In genomic region chr11:96826481-96826880, GRCm38 (mm10) we compare ENCODE assay signal across 8 mouse cellular contexts. TPM values are rescaled to one million over a fixed set of nuclear protein-coding genes. Genes with fewer than 3 reads are reported as not detected.
DNase-seq lines count a peak whose midpoint lies in the region; ATAC-seq lines count a peak whose summit lies in the region.

No protein-coding gene starts in this region.

- DNase-seq in heart, adult 11 months: peak; percentile 93
- no peak for DNase-seq in heart, postnatal 25 days (ENCODE audit: low spot score)
- DNase-seq in heart, adult 8-10 months (ENCODE audit: low spot score): peak; percentile 59
- peak; percentile 47 to 48 for DNase-seq in kidney, adult 8-10 months
- no peak for DNase-seq in midbrain, embryonic 11.5 days (ENCODE audit: low spot score, missing footprints)
- DNase-seq in frontal cortex, postnatal 25 days (ENCODE audit: low spot score in 2 of 2): no peak
- DNase-seq in right cerebral cortex, adult 18-20 months: no peak
- DNase-seq in right cerebral cortex, postnatal 36 days (ENCODE audit: low spot score in 2 of 2): no peak

- intact Hi-C loops in heart, postnatal 25 days (cut with DNase I): loop anchor here (5.0 kb wide), 1 partner anchor 39 kb away; the partner anchor contains the start of gene Cbx1

- no peaks in the 10 kb centered on the region for H3K27me3 ChIP-seq in midbrain, embryonic 11.5 days (ENCODE audit: control insufficient read depth, insufficient read depth, low read length)

- H3K4me1 ChIP-seq in midbrain, embryonic 11.5 days (ENCODE audit: control insufficient read depth, insufficient read depth, low read length): peaks cover 49% of the 10 kb centered on the region

- WGBS in midbrain, embryonic 11.5 days: 97% methylated on average over 2 of the region's 2 CpGs

- no peaks in the 10 kb centered on the region for H3K9me3 ChIP-seq in midbrain, embryonic 11.5 days (ENCODE audit: control insufficient read depth, low read length)

- no peak for ATAC-seq in midbrain, embryonic 11.5 days (ENCODE audit: low FRiP score)

- H3K27ac ChIP-seq in midbrain, embryonic 11.5 days (ENCODE audit: low read depth, low read length): no peak overlapping the region

- no peak overlapping the region for H3K4me3 ChIP-seq in midbrain, embryonic 11.5 days (ENCODE audit: low read depth, low read length)

- H3K36me3 ChIP-seq in midbrain, embryonic 11.5 days (ENCODE audit: control insufficient read depth, insufficient read depth, low read length): peaks cover 13% of the 10 kb centered on the region; the same call in 1 of the 2 replicates

- no peak overlapping the region for H3K9ac ChIP-seq in midbrain, embryonic 11.5 days (ENCODE audit: low read length)

- H3K4me2 ChIP-seq in midbrain, embryonic 11.5 days: peak overlapping the region; percentile 21; the same call in 1 of the 2 replicates

RNA-seq across cellular contexts. Expression of gene Nfe2l1, which starts 3.3 kb away (rescaled TPM):
- total RNA-seq in heart, postnatal 25 days (2021): 100 to 1,000 TPM; 346 to 370 TPM
- 100 to 1,000 TPM; 462 to 530 (median 477) TPM for total RNA-seq in heart, adult 8-10 months (2022)
- polyA plus RNA-seq in midbrain, embryonic 11.5 days (2014; fragmentation: Nextera tagmentation; extraction: Ambion mirVana): 31.7 and 35.2 TPM in 2 replicates

RNA-seq across cellular contexts. Expression of gene Copz2, which starts 23.2 kb away (rescaled TPM):
- total RNA-seq in heart, postnatal 25 days (2021): 10 to 100 TPM; 33.4 to 37.5 TPM
- 10 to 100 TPM; 36.0 to 43.5 (median 41.1) TPM for total RNA-seq in heart, adult 8-10 months (2022)
- 47.5 and 51.1 TPM in 2 replicates for polyA plus RNA-seq in midbrain, embryonic 11.5 days (2014; fragmentation: Nextera tagmentation; extraction: Ambion mirVana)

RNA-seq across cellular contexts. Expression of gene Cbx1, which starts 37.6 kb away (rescaled TPM):
- total RNA-seq in heart, postnatal 25 days (2021): 10 to 100 TPM; 36.6 to 39.0 TPM
- 10 to 100 TPM; 30.9 to 33.4 (median 32.4) TPM for total RNA-seq in heart, adult 8-10 months (2022)
- polyA plus RNA-seq in midbrain, embryonic 11.5 days (2014; fragmentation: Nextera tagmentation; extraction: Ambion mirVana): 167 and 169 TPM in 2 replicates

RNA-seq across cellular contexts. Expression of gene Snx11, which starts 49.1 kb away (rescaled TPM):
- 10 to 100 TPM; 12.1 to 13.4 TPM for total RNA-seq in heart, postnatal 25 days (2021)
- total RNA-seq in heart, adult 8-10 months (2022): 10 to 100 TPM; 11.6 to 14.5 (median 12.9) TPM
- 15.3 and 18.8 TPM in 2 replicates for polyA plus RNA-seq in midbrain, embryonic 11.5 days (2014; fragmentation: Nextera tagmentation; extraction: Ambion mirVana)

Comparison
In these comparisons a context has a peak if more than half of its experiments do, and no peak if none do; other contexts are left out.
1. DNase-seq: peak in heart, adult 11 months (single experiment), heart, adult 8-10 months (single experiment) and kidney, adult 8-10 months (2 of 2); none in heart, postnatal 25 days (single experiment), midbrain, embryonic 11.5 days (single experiment), frontal cortex, postnatal 25 days (0 of 2), right cerebral cortex, adult 18-20 months (single experiment) and right cerebral cortex, postnatal 36 days (0 of 2).